Mouse (Mus musculus): ENCODE data around the gene Dusp14. TPM values are rescaled to one million over a fixed set of nuclear protein-coding genes. Genes with fewer than 3 reads are reported as not detected.

Gene Dusp14
- polyA plus RNA-seq, 1 experiment: 17.1 TPM

GRCm38 (mm10) chr11:84031971-84032370 is 37.1 kb downstream of the Dusp14 start:
- no peak overlapping the region for H3K4me3 ChIP-seq (replicated peaks)
- peaks cover 8% of the 10 kb centered on the region for H3K4me1 ChIP-seq
- no peaks in the 10 kb centered on the region for H3K27me3 ChIP-seq (replicated peaks)

GRCm38 (mm10) chr11:84028271-84029028 is 40.6 kb downstream of the Dusp14 start:
- H3K27me3 ChIP-seq (replicated peaks): no peaks in the 10 kb centered on the region
- no peak for TF ChIP-seq GATA1 (IDR thresholded peaks at IDR 0.05; ENCODE audit: borderline replicate concordance, low read length)
- TF ChIP-seq FLI1 (IDR thresholded peaks at IDR 0.05; ENCODE audit: low read length): no peak
- no peak overlapping the region for H3K4me3 ChIP-seq (replicated peaks)
- peaks cover 6% of the 10 kb centered on the region for H3K9me3 ChIP-seq
- peaks cover 97% of the 10 kb centered on the region for H3K36me3 ChIP-seq (replicated peaks; ENCODE audit: low read length)
- H3K4me1 ChIP-seq: peaks cover 8% of the 10 kb centered on the region

More at GRCm38 (mm10) chr11:84031971-84032370, 37.1 kb downstream of the Dusp14 start:
- Histone ChIP-seq H3K9me3 (no peaks in the 10 kb centered on the region), H3K36me3 (replicated peaks; ENCODE audit: low read length) (peaks cover 90% of the 10 kb centered on the region)
- no peak for TF ChIP-seq FLI1 (IDR thresholded peaks at IDR 0.05; ENCODE audit: low read length)
- TF ChIP-seq GATA1 (IDR thresholded peaks at IDR 0.05; ENCODE audit: borderline replicate concordance, low read length): no peak

GRCm38 (mm10) chr11:84027231-84027630 is 41.8 kb downstream of the Dusp14 start:
- TF ChIP-seq FLI1 (IDR thresholded peaks at IDR 0.05; ENCODE audit: low read length): no peak
- no peak for TF ChIP-seq GATA1 (IDR thresholded peaks at IDR 0.05; ENCODE audit: borderline replicate concordance, low read length)
- H3K4me3 ChIP-seq (replicated peaks): no peak overlapping the region
- H3K4me1 ChIP-seq: peaks cover 3% of the 10 kb centered on the region; the same call in 1 of the 2 replicates
- peaks cover 96% of the 10 kb centered on the region for H3K36me3 ChIP-seq (replicated peaks; ENCODE audit: low read length)
- H3K9me3 ChIP-seq: peaks cover 6% of the 10 kb centered on the region
- no peaks in the 10 kb centered on the region for H3K27me3 ChIP-seq (replicated peaks)

GRCm38 (mm10) chr11:84016810-84017508 is 52.1 kb downstream of the Dusp14 start:
- H3K36me3 ChIP-seq (replicated peaks; ENCODE audit: low read length): peaks cover 85% of the 10 kb centered on the region
- H3K9me3 ChIP-seq: no peaks in the 10 kb centered on the region
- H3K4me1 ChIP-seq: peaks cover 15% of the 10 kb centered on the region; the same call in 1 of the 2 replicates
- no peaks in the 10 kb centered on the region for H3K27me3 ChIP-seq (replicated peaks)
- no peak overlapping the region for H3K4me3 ChIP-seq (replicated peaks)
- TF ChIP-seq GATA1 (IDR thresholded peaks at IDR 0.05; ENCODE audit: borderline replicate concordance, low read length) (no peak), FLI1 (IDR thresholded peaks at IDR 0.05; ENCODE audit: low read length) (no peak)

GRCm38 (mm10) chr11:84016147-84016809 is 52.8 kb downstream of the Dusp14 start:
- Histone ChIP-seq H3K4me3 (replicated peaks) (no peak overlapping the region), H3K36me3 (replicated peaks; ENCODE audit: low read length) (peaks cover 85% of the 10 kb centered on the region), H3K9me3 (no peaks in the 10 kb centered on the region), H3K27me3 (replicated peaks) (no peaks in the 10 kb centered on the region), H3K4me1 (peaks cover 15% of the 10 kb centered on the region; the same call in 1 of the 2 replicates)
- TF ChIP-seq FLI1 (IDR thresholded peaks at IDR 0.05; ENCODE audit: low read length): no peak
- TF ChIP-seq GATA1 (IDR thresholded peaks at IDR 0.05; ENCODE audit: borderline replicate concordance, low read length): no peak

- Histone ChIP-seq H3K4me1 (peaks cover 15% of the 10 kb centered on the region; the same call in 1 of the 2 replicates), H3K36me3 (replicated peaks; ENCODE audit: low read length) (peaks cover 88% of the 10 kb centered on the region), H3K27me3 (replicated peaks) (no peaks in the 10 kb centered on the region), H3K9me3 (no peaks in the 10 kb centered on the region), H3K4me3 (replicated peaks) (no peak overlapping the region)
- no peak for TF ChIP-seq GATA1 (IDR thresholded peaks at IDR 0.05; ENCODE audit: borderline replicate concordance, low read length)
- no peak for TF ChIP-seq FLI1 (IDR thresholded peaks at IDR 0.05; ENCODE audit: low read length)
Measured at GRCm38 (mm10) chr11:84013105-84013504, 56.0 kb downstream of the Dusp14 start.

DNA sequence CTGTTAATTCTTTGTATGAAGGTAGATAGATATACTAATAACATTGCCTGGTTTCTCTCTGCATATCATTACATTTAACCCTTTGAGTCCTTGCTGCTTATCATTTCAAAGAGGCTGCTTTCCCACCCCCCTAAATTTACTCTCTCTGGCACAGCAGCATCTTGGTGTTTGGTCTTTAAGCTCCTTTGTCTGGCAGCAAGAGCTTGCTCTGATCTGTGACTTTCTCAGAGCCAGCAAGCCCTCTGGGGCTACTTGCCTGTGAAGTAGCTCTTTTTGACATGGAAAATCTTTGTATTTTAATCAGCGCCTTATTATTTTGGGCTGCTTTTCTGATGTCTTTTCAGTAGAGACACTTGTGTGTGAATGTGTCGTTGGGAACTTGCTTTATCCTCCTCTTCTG is 57.5 kb downstream of the Dusp14 start:
- Histone ChIP-seq H3K9me3 (no peaks in the 10 kb centered on the region), H3K4me3 (replicated peaks) (no peak overlapping the region), H3K27me3 (replicated peaks) (no peaks in the 10 kb centered on the region), H3K4me1 (peaks cover 9% of the 10 kb centered on the region; the same call in 1 of the 2 replicates), H3K36me3 (replicated peaks; ENCODE audit: low read length) (peaks cover 86% of the 10 kb centered on the region)
- TF ChIP-seq GATA1 (IDR thresholded peaks at IDR 0.05; ENCODE audit: borderline replicate concordance, low read length) (no peak), FLI1 (IDR thresholded peaks at IDR 0.05; ENCODE audit: low read length) (no peak)

DNA sequence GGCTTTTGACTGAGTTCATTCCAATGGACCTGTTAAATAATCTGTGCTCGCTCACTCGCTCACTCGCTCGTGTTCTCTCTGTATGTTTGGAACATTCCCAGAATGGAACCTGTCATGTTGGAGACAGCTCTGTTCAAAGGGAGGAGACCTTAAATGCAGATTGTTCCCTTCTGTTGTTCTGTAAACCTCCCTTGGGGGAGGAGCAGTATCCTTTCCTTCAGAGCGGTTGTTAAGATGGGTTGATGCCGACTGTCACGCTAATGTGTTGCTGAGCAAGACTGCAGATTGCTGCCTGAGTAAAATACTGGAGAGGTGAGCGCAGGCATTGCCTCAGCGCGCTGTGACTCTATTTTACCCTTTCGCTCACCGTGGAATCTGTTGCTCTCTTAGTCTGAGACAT is 58.0 kb downstream of the Dusp14 start:
- Histone ChIP-seq H3K4me3 (replicated peaks) (no peak overlapping the region), H3K4me1 (peaks cover 9% of the 10 kb centered on the region; the same call in 1 of the 2 replicates), H3K27me3 (replicated peaks) (no peaks in the 10 kb centered on the region), H3K9me3 (no peaks in the 10 kb centered on the region), H3K36me3 (replicated peaks; ENCODE audit: low read length) (peaks cover 90% of the 10 kb centered on the region)
- TF ChIP-seq GATA1 (IDR thresholded peaks at IDR 0.05; ENCODE audit: borderline replicate concordance, low read length): no peak
- no peak for TF ChIP-seq FLI1 (IDR thresholded peaks at IDR 0.05; ENCODE audit: low read length)

DNA sequence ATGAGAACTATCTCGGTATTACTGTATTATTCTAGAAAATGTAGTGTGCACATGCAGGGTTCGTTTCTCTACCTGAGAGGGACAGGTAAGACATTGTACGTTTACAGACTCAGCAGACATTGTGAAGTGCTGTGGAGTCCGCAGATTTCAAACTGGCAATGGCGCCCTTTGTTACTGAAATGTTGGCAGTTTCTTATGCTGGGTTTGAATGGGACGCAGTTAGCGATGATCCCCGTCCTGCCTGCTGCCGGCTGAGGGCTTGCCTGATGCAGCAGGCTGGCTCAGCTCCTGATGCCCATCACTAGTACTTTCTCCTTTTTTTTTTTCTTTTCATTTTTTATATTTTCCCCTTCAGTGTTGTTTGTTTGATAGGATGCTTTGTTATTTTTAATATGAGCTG is 58.6 kb downstream of the Dusp14 start:
- no peak overlapping the region for H3K4me3 ChIP-seq (replicated peaks)
- TF ChIP-seq GATA1 (IDR thresholded peaks at IDR 0.05; ENCODE audit: borderline replicate concordance, low read length) (no peak), FLI1 (IDR thresholded peaks at IDR 0.05; ENCODE audit: low read length) (no peak)
- peaks cover 92% of the 10 kb centered on the region for H3K36me3 ChIP-seq (replicated peaks; ENCODE audit: low read length)
- peaks cover 9% of the 10 kb centered on the region; the same call in 1 of the 2 replicates for H3K4me1 ChIP-seq
- H3K9me3 ChIP-seq: no peaks in the 10 kb centered on the region
- no peaks in the 10 kb centered on the region for H3K27me3 ChIP-seq (replicated peaks)

Measured in megakaryocyte, embryonic 14.5 days (primary cell).